In genomic region chr3:66403707-66404106, GRCm38 (mm10) we compare ENCODE assay signal across 25 mouse cellular contexts.
"Had no signal": no experiment of that assay in that cellular context is flagged by ENCODE, and none has a peak within 500 bp of the region (broad histone marks: within the 10 kb centered on the region; RNA-seq: fewer than 3 reads in every experiment).

No protein-coding gene starts in this region.

- H3K4me1 ChIP-seq: heart, embryonic 10.5 days; heart, embryonic 12.5 days; liver, embryonic 12.5 days had no signal

- H3K27ac ChIP-seq: gastrocnemius, adult 2 months; heart, embryonic 10.5 days; hindbrain, embryonic 10.5 days; hindbrain, embryonic 12.5 days; hindbrain, embryonic 14.5 days; intestine, embryonic 15.5 days; kidney, embryonic 15.5 days; kidney, postnatal 0 days; limb, embryonic 13.5 days; limb, embryonic 15.5 days; liver, embryonic 12.5 days; liver, embryonic 14.5 days had no signal

- H3K4me3 ChIP-seq: gastrocnemius, adult 2 months; heart, embryonic 10.5 days; heart, embryonic 12.5 days; hindbrain, embryonic 10.5 days; hindbrain, embryonic 12.5 days; intestine, embryonic 15.5 days; kidney, embryonic 15.5 days; limb, embryonic 13.5 days; limb, embryonic 15.5 days; liver, embryonic 12.5 days had no signal

- H3K27me3 ChIP-seq: heart, embryonic 12.5 days; hindbrain, embryonic 12.5 days; intestine, embryonic 15.5 days had no signal

- H3K36me3 ChIP-seq: heart, embryonic 10.5 days; heart, embryonic 12.5 days; hindbrain, embryonic 10.5 days; hindbrain, embryonic 12.5 days; intestine, embryonic 15.5 days; kidney, embryonic 15.5 days; limb, embryonic 13.5 days; limb, embryonic 15.5 days; liver, embryonic 12.5 days had no signal

- H3K9me3 ChIP-seq: heart, embryonic 10.5 days; heart, embryonic 12.5 days; hindbrain, embryonic 10.5 days; hindbrain, embryonic 12.5 days; intestine, embryonic 15.5 days; kidney, embryonic 15.5 days; limb, embryonic 13.5 days; limb, embryonic 15.5 days; liver, embryonic 12.5 days had no signal

- DNase-seq: gastrocnemius, adult 2 months; gastrocnemius, postnatal 10 days; gastrocnemius, postnatal 25 days; heart, adult 18-20 months; heart, postnatal 10 days; heart, postnatal 4 days; kidney, adult 18-20 months; kidney, adult 8-10 months; kidney, postnatal 14 days; kidney, postnatal 36 days; layer of hippocampus, adult 9-11 months; layer of hippocampus, postnatal 36 days; left cerebral cortex, postnatal 4 days had no signal

- H3K9ac ChIP-seq: heart, embryonic 12.5 days; hindbrain, embryonic 12.5 days; hindbrain, embryonic 14.5 days; intestine, embryonic 15.5 days; kidney, embryonic 15.5 days; limb, embryonic 13.5 days; limb, embryonic 15.5 days; liver, embryonic 12.5 days; liver, embryonic 14.5 days had no signal

- H3K4me2 ChIP-seq: heart, embryonic 12.5 days; hindbrain, embryonic 12.5 days; hindbrain, embryonic 14.5 days; intestine, embryonic 15.5 days; kidney, embryonic 15.5 days; limb, embryonic 13.5 days; limb, embryonic 15.5 days; liver, embryonic 12.5 days had no signal
